Mouse (Mus musculus): ENCODE results near the gene Ankrd26. TPM values are rescaled to one million over a fixed set of nuclear protein-coding genes. Genes with fewer than 3 reads are reported as not detected.
"Not testable (repeated sequence)": the region's sequence is repeated elsewhere in the genome, so short reads cannot be mapped to it uniquely, and the experiment has no call there.

Ankrd26 gene
- total RNA-seq (2022): 1 to 10 TPM; 1.7 to 1.9 (median 1.7) TPM

GRCm38 (mm10) chr6:118561745-118562609 lies at the start of gene Ankrd26:
TSS of gene Ankrd26 (minus strand) at chr6:118562226.
- peak; percentile 84 to 88 for DNase-seq (ENCODE audit: low spot score in 2 of 2)

GRCm38 (mm10) chr6:118608906-118609305 lies 46.9 kb upstream of the Ankrd26 start:
- no peak for DNase-seq (ENCODE audit: low spot score in 2 of 2)

- no peak for DNase-seq (ENCODE audit: low spot score in 2 of 2)
Observed at GRCm38 (mm10) chr6:118605974-118606373, 43.9 kb upstream of the Ankrd26 start.

GRCm38 (mm10) chr6:118603825-118604224 lies 41.8 kb upstream of the Ankrd26 start:
- no peak for DNase-seq (ENCODE audit: low spot score in 2 of 2)

GRCm38 (mm10) chr6:118595681-118596055 lies 33.6 kb upstream of the Ankrd26 start:
- DNase-seq (ENCODE audit: low spot score in 2 of 2): no peak

GRCm38 (mm10) chr6:118594833-118595680 lies 33.0 kb upstream of the Ankrd26 start:
- no peak for DNase-seq (ENCODE audit: low spot score in 2 of 2)

- no peak for DNase-seq (ENCODE audit: low spot score in 2 of 2)
Observed at GRCm38 (mm10) chr6:118594070-118594469, 32.0 kb upstream of the Ankrd26 start.

GRCm38 (mm10) chr6:118593377-118594061 lies 31.5 kb upstream of the Ankrd26 start:
- DNase-seq (ENCODE audit: low spot score in 2 of 2): no peak

- DNase-seq (ENCODE audit: low spot score in 2 of 2): no peak
Observed at GRCm38 (mm10) chr6:118592662-118593376, 30.8 kb upstream of the Ankrd26 start.

- not testable (repeated sequence) for DNase-seq (ENCODE audit: low spot score in 2 of 2)
Observed at GRCm38 (mm10) chr6:118578741-118579140, 16.7 kb upstream of the Ankrd26 start.

- no peak for DNase-seq (ENCODE audit: low spot score in 2 of 2)
Observed at GRCm38 (mm10) chr6:118574351-118574750, 12.3 kb upstream of the Ankrd26 start.

- DNase-seq (ENCODE audit: low spot score in 2 of 2): no peak
Observed at GRCm38 (mm10) chr6:118567816-118568215, 5.8 kb upstream of the Ankrd26 start.

- no peak for DNase-seq (ENCODE audit: low spot score in 2 of 2)
Observed at GRCm38 (mm10) chr6:118561225-118561624, 801 bp downstream of the Ankrd26 start.

- no peak for DNase-seq (ENCODE audit: low spot score in 2 of 2)
Observed at GRCm38 (mm10) chr6:118538627-118539026, 23.4 kb downstream of the Ankrd26 start.

GRCm38 (mm10) chr6:118537201-118537600 lies 24.8 kb downstream of the Ankrd26 start:
- DNase-seq (ENCODE audit: low spot score in 2 of 2): not testable (repeated sequence)

- DNase-seq (ENCODE audit: low spot score in 2 of 2): no peak
Observed at GRCm38 (mm10) chr6:118535321-118535720, 26.7 kb downstream of the Ankrd26 start.

- no peak for DNase-seq (ENCODE audit: low spot score in 2 of 2)
Observed at GRCm38 (mm10) chr6:118533381-118533780, 28.6 kb downstream of the Ankrd26 start.

- DNase-seq (ENCODE audit: low spot score in 2 of 2): no peak
Observed at GRCm38 (mm10) chr6:118520668-118521067, 41.4 kb downstream of the Ankrd26 start.

- no peak for DNase-seq (ENCODE audit: low spot score in 2 of 2)
Observed at GRCm38 (mm10) chr6:118513335-118514012, 48.6 kb downstream of the Ankrd26 start.

GRCm38 (mm10) chr6:118499010-118499409 lies 63.0 kb downstream of the Ankrd26 start:
- no peak for DNase-seq (ENCODE audit: low spot score in 2 of 2)
